Mouse (Mus musculus): ENCODE data around the gene Gm11562.

GRCm38 (mm10) chr11:99657051-99657450, 36.8 kb upstream of the Gm11562 start:
- TF ChIP-seq CTCF (IDR thresholded peaks at IDR 0.05; ENCODE audit: low read depth) (no peak), EP300 (IDR thresholded peaks at IDR 0.05; ENCODE audit: low read depth) (no peak)
